Mouse (Mus musculus) liver, embryonic 14.5 days (tissue): ENCODE results near the gene Lingo3. TPM values are rescaled to one million over a fixed set of nuclear protein-coding genes. Genes with fewer than 3 reads are reported as not detected.
"Not testable (repeated sequence)": the region's sequence is repeated elsewhere in the genome, so short reads cannot be mapped to it uniquely, and the experiment has no call there.

ENCODE experiments used
- ATAC-seq: fragments of 200-750 bp; cut with Nextera tagmentation; 2 replicates; pipeline ENCODE4 v1.8.0; 2017; ENCODE audit warnings: moderate number of reproducible peaks, mild to moderate bottlenecking, moderate library complexity; ENCODE audit not compliant: insufficient read depth
- DNase-seq, 3 experiments: peaks; one replicate each; pipeline ENCODE4 v3.0.0-alpha.2; 2012 to 2013; ENCODE audit warnings: low read depth in 3 of 3, low spot score in 3 of 3
- H3K27ac ChIP-seq: fragments of 300-500 bp; sonication (generic); 2 replicates; pipeline ENCODE4 v1.5.1; 2014; ENCODE audit warnings: moderate library complexity, mild to moderate bottlenecking, control low read depth, inconsistent platforms
- H3K27me3 ChIP-seq: fragments of 300-500 bp; sonication (generic); 2 replicates; pipeline ENCODE4 v1.6.1; 2014; ENCODE audit warnings: mild to moderate bottlenecking, low read length, moderate library complexity; ENCODE audit not compliant: control insufficient read depth, insufficient read depth
- H3K36me3 ChIP-seq: fragments of 300-500 bp; sonication (generic); replicated peaks from 2 replicates; pipeline ENCODE4 v1.6.1; 2014; ENCODE audit warnings: low read depth; ENCODE audit not compliant: control insufficient read depth, insufficient read depth
- H3K4me1 ChIP-seq, 2 experiments: fragments of 200-500 bp in 1 of 2; fragments of 300-500 bp in 1 of 2; sonication (generic) in 1 of 2; replicated peaks; 2 replicates each; pipeline ENCODE4 v1.6.1; 2012 to 2014; ENCODE audit warnings: antibody characterized with exemption in 1 of 2, inconsistent platforms in 1 of 2, low read length in 1 of 2; ENCODE audit not compliant: control insufficient read depth in 2 of 2, insufficient read depth in 2 of 2
- H3K4me2 ChIP-seq: fragments of 300-500 bp; sonication (generic); 2 replicates; pipeline ENCODE4 v1.6.1; 2014; ENCODE audit warnings: low read depth, mild to moderate bottlenecking, control low read depth, moderate library complexity
- H3K4me3 ChIP-seq, 2 experiments: fragments of 200-500 bp in 1 of 2; fragments of 300-500 bp in 1 of 2; sonication (generic) in 1 of 2; 2 replicates each; pipeline ENCODE4 v1.5.1; 2012 to 2014; ENCODE audit warnings: low read depth in 2 of 2, low read length in 2 of 2, mild to moderate bottlenecking in 2 of 2, control low read depth in 1 of 2, inconsistent platforms in 1 of 2, moderate library complexity in 1 of 2; ENCODE audit not compliant: insufficient read depth in 1 of 2
- H3K9ac ChIP-seq: fragments of 300-500 bp; sonication (generic); replicated peaks from 2 replicates; pipeline ENCODE4 v1.6.1; 2014; ENCODE audit warnings: mild to moderate bottlenecking, control low read depth, moderate library complexity
- H3K9me3 ChIP-seq: fragments of 300-500 bp; sonication (generic); 2 replicates; pipeline ENCODE4 v1.6.1; 2016; ENCODE audit warnings: low read length, mixed read lengths; ENCODE audit not compliant: control insufficient read depth
- CTCF ChIP-seq: IDR thresholded peaks from 2 replicates; pipeline ENCODE4 v1.5.1; 2016; ENCODE audit warnings: antibody characterized with exemption, low read depth, control low read depth
- EP300 ChIP-seq: IDR thresholded peaks from 2 replicates; pipeline ENCODE4 v1.6.1; 2016; ENCODE audit warnings: antibody characterized with exemption, low read depth
- WGBS: fragments of 180-500 bp; shearing (Covaris S2); extraction: QIAGEN DNeasy Blood & Tissue Kit; methylation state at CpG from one replicate; pipeline ENCODE4 v1.1.7; 2014; ENCODE audit not compliant: insufficient replicate concordance; 5-methylcytosine and 5-hydroxymethylcytosine counted together
- polyA plus RNA-seq, 2 experiments: library from polyadenylated mRNA; depleted of rRNA in 1 of 2; stranded (reverse) in 1 of 2; unstranded in 1 of 2; fragments of >200 nt; fragmentation: Nextera tagmentation in 1 of 2; extraction: Ambion mirVana in 1 of 2; gene quantifications; 2 replicates each; pipeline versions ENCODE4 v1.2.1 to v1.2.3; 2012 to 2014

Lingo3 gene
- polyA plus RNA-seq, 2 experiments, result 0.01 TPM; not detected in 1

DNA sequence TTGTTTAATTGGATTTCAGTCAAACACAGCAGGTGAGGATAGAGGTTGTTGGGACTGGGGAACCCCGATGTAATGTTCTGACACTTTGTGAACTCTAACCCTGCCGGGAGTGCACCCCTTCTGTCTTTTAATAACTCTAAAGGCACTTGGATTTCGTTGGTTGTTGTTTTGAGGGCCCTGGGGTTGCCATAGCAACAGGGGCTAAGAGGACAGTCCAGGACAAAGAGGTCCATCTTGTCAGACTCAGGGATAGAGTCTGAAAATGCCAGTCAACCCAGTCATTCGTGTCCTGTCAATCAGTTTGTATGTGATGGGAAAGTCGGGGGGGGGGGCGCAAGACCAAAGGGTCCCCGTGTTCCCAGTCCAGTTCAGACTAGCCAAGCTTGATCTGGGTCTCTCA, 11.0 kb downstream of the Lingo3 start:
- ATAC-seq (no peak), DNase-seq (no peak)
- Histone ChIP-seq H3K4me2 (no peak overlapping the region), H3K9ac (no peak overlapping the region), H3K4me3 (no peak overlapping the region), H3K27me3 (peaks cover 37% of the 10 kb centered on the region), H3K4me1 (peaks cover 16 to 23% of the 10 kb centered on the region in 2 experiments), H3K27ac (no peak overlapping the region), H3K36me3 (peaks cover 26% of the 10 kb centered on the region), H3K9me3 (no peaks in the 10 kb centered on the region)
- TF ChIP-seq EP300 (no peak), CTCF (no peak)
- 60% methylated on average over 7 of the region's 7 CpGs for WGBS

DNA sequence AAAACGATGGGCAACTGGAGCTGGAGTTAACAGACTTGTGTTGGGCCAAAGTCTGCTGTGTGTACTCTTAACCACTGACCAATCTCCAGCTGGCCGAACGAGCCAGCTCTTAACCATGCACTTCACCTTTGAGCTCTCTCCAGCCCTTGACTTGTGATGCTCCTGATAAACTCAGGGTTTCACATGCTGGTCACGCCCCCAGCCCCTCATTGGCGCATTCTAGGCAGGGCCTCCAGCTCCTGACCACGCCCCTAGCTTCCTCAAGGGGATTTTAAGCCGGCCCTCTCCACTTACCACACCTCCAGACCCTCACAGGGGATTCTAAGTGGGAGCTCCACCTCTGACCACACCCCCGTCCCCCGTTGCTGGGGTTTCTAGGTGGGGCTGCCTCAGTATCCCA, 12.7 kb downstream of the Lingo3 start:
- peak; percentile 63 to 70 (median 66) for DNase-seq
- Histone ChIP-seq H3K27me3 (peaks cover 28% of the 10 kb centered on the region), H3K4me1 (peaks cover 21 to 27% of the 10 kb centered on the region in 2 experiments), H3K9me3 (no peaks in the 10 kb centered on the region), H3K4me2 (peak overlapping the region; percentile 25), H3K27ac (no peak overlapping the region), H3K9ac (no peak overlapping the region), H3K4me3 (no peak overlapping the region), H3K36me3 (peaks cover 30% of the 10 kb centered on the region)
- ATAC-seq, result no peak
- TF ChIP-seq EP300 (no peak), CTCF (no peak)
- WGBS, result 2% methylated on average over 9 of the region's 9 CpGs

DNA sequence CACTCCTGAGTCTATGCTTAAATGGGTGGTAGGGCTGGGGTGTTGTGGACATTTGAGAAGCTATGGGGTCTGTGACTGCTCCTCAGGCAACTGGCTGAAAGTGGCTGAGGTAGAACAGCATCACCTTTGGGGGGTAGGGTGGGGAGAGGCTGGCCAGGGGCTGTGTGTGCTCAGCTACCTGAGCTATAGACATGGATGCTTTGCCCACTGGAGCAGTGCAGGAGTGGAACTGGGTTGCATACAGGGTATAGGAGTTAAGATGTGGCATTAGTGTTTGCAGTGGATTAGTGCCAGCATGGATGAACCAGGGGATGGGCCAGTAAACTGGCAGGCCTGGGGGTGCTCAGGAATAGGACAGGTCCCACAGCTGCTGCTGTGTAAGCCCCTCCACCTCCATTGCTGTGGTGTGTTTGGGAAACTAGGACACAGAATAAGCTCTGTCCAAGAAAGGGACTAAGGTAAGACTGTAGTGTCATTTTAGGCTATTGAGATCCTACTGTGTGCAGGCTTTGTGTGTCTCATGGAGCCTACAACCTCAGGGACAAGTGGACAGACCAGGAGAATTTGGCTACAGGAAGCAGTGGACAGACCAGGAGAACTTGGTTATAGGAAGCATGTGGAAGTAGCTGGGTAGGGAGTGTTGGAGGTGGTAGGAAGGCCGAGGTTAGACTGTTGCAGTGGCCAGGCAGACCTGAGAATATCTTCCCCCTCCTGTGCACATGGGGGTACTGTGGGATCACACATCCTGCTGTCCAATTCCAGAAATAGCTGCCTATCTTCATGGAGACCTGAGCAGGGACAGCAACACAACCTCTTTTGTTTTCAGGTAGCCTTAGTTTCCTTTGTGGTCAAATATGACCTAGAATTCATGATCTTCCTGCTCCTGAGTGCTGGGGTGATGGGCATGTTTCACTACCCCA, 14.2 kb downstream of the Lingo3 start:
- Histone ChIP-seq H3K36me3 (peaks cover 30% of the 10 kb centered on the region), H3K4me2 (peak overlapping the region; percentile 8; the same call in 1 of the 2 replicates), H3K27me3 (peaks cover 13% of the 10 kb centered on the region), H3K4me1 (peaks cover 32 to 37% of the 10 kb centered on the region in 2 experiments), H3K9me3 (no peaks in the 10 kb centered on the region), H3K4me3 (no peak overlapping the region), H3K27ac (no peak overlapping the region; the same call in 1 of the 2 replicates), H3K9ac (peak overlapping the region; percentile 9)
- ATAC-seq (no peak), DNase-seq (no peak)
- TF ChIP-seq EP300, result no peak
- TF ChIP-seq CTCF, result peak; percentile 13; the same call in 1 of the 2 replicates
- 20% methylated on average over 1 of the region's 1 CpGs for WGBS

DNA sequence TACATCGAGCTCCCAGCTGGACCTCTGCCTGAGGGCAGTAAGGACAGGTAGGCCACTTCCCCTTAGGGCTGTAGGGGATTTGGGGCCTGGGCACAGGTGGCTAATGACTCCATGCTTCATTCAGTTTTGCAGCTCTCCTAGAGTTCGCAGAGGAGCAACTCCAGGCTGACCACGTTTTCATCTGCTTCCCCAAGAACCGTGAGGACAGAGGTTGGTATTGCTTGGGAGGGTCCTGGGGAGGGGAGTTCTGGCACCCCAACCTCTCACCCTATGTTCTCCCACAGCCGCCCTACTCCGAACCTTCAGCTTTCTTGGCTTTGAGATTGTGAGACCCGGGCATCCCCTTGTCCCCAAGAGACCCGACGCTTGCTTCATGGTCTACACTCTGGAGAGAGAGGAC, 15.3 kb downstream of the Lingo3 start:
- not testable (repeated sequence) for H3K9me3 ChIP-seq, ATAC-seq, H3K27ac ChIP-seq, DNase-seq, H3K9ac ChIP-seq, H3K27me3 ChIP-seq
- peak overlapping the region; percentile 99 for H3K4me2 ChIP-seq
- peaks cover 42 to 46% of the 10 kb centered on the region in 2 experiments for H3K4me1 ChIP-seq
- H3K4me3 ChIP-seq, result peak overlapping the region in 1 of 2 experiments; percentile 93; a peak in 1 of 4 replicates
- H3K36me3 ChIP-seq, result peaks cover 30% of the 10 kb centered on the region
- 84% methylated on average over 7 of the region's 9 CpGs for WGBS

DNA sequence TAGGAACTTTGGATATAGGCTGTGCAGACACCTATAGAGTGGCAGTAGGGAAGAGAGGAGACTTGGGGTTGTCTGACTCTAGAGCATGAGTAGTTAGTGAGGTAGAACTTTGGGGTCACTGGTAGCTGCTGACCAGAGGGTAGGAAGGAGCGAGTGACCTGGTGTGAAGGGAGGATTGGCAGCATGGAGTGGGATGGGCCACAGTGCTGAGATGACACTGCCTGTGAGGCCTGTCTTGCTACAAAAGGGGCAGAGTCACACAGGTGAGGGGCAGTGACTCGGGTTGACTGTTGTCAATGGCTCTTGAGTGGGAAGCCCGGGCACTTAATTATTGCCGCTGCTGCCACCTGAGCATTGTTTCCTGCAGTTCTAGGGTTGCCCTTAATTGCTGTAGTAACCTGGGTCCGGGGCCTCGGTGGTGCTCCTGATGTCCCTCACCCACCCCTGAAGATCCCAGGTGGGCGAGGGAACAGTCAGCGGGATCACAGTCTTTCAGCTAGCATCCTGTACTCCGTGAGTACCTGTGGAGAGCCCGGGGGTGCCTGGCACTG, 15.9 kb downstream of the Lingo3 start:
- Histone ChIP-seq H3K27ac (peak overlapping the region; percentile 30), H3K27me3 (no peaks in the 10 kb centered on the region; the same call in 1 of the 2 replicates), H3K9me3 (no peaks in the 10 kb centered on the region), H3K4me2 (peak overlapping the region; percentile 99), H3K4me3 (peak overlapping the region; percentile 93 to 96), H3K9ac (peak overlapping the region; percentile 94), H3K4me1 (peaks cover 45 to 46% of the 10 kb centered on the region in 2 experiments), H3K36me3 (peaks cover 30% of the 10 kb centered on the region)
- ATAC-seq, result no peak
- WGBS, result 69% methylated on average over 10 of the region's 10 CpGs
- DNase-seq, result no peak
- TF ChIP-seq CTCF (no peak), EP300 (no peak)
